Mouse (Mus musculus) forebrain, embryonic 11.5 days (tissue): ENCODE data around the gene Gpc5. TPM values are rescaled to one million over a fixed set of nuclear protein-coding genes. Genes with fewer than 3 reads are reported as not detected.

Experiments
- ATAC-seq: fragments of 200-750 bp; cut with Nextera tagmentation; replicated peaks from 2 replicates; pipeline ENCODE4 v1.8.0; 2017; ENCODE audit warnings: moderate TSS enrichment; ENCODE audit not compliant: low FRiP score
- DNase-seq: peaks from one replicate; pipeline ENCODE4 v3.0.0-alpha.2; 2017; ENCODE audit warnings: low spot score
- H3K27ac ChIP-seq: fragments of 300-500 bp; sonication (generic); 2 replicates; pipeline ENCODE4 v1.5.1; 2014; ENCODE audit warnings: low read depth, low read length
- H3K27me3 ChIP-seq: fragments of 300-500 bp; sonication (generic); 2 replicates; pipeline ENCODE4 v1.6.1; 2014; ENCODE audit warnings: mild to moderate bottlenecking, low read length, mixed read lengths; ENCODE audit not compliant: control insufficient read depth, insufficient read depth
- H3K36me3 ChIP-seq: fragments of 300-500 bp; sonication (generic); 2 replicates; pipeline ENCODE4 v1.6.1; 2014; ENCODE audit warnings: mild to moderate bottlenecking, low read length, moderate library complexity, mixed read lengths; ENCODE audit not compliant: control insufficient read depth, insufficient read depth
- H3K4me1 ChIP-seq: fragments of 300-500 bp; sonication (generic); replicated peaks from 2 replicates; pipeline ENCODE4 v1.6.1; 2014; ENCODE audit warnings: low read length, mixed read lengths; ENCODE audit not compliant: control insufficient read depth, insufficient read depth
- H3K4me2 ChIP-seq: fragments of 300-500 bp; sonication (generic); 2 replicates; pipeline ENCODE4 v1.6.1; 2014; ENCODE audit warnings: low read depth, mild to moderate bottlenecking, low read length, moderate library complexity, mixed read lengths; ENCODE audit not compliant: severe bottlenecking
- H3K4me3 ChIP-seq: fragments of 300-500 bp; sonication (generic); 2 replicates; pipeline ENCODE4 v1.5.1; 2014; ENCODE audit warnings: low read depth, low read length
- H3K9ac ChIP-seq: fragments of 300-500 bp; sonication (generic); 2 replicates; pipeline ENCODE4 v1.6.1; 2014; ENCODE audit warnings: low read length
- H3K9me3 ChIP-seq: fragments of 300-500 bp; sonication (generic); 2 replicates; pipeline ENCODE4 v1.6.1; 2016; ENCODE audit warnings: low read length, mixed read lengths; ENCODE audit not compliant: control insufficient read depth
- whole genome bisulfite sequencing: fragments of 180-500 bp; shearing (Covaris S2); extraction: QIAGEN DNeasy Blood & Tissue Kit; methylation state at CpG from one replicate; pipeline ENCODE4 v1.1.7; 2014; 5-methylcytosine and 5-hydroxymethylcytosine counted together
- polyA plus RNA-seq: library from polyadenylated mRNA; unstranded; fragments of >200 nt; fragmentation: Nextera tagmentation; extraction: Ambion mirVana; gene quantifications from 2 replicates; pipeline ENCODE4 v1.2.1, GENCODE M21; 2014

Gene Gpc5
- polyA plus RNA-seq, 1 experiment from 2014 or later: 0.48 TPM

DNA sequence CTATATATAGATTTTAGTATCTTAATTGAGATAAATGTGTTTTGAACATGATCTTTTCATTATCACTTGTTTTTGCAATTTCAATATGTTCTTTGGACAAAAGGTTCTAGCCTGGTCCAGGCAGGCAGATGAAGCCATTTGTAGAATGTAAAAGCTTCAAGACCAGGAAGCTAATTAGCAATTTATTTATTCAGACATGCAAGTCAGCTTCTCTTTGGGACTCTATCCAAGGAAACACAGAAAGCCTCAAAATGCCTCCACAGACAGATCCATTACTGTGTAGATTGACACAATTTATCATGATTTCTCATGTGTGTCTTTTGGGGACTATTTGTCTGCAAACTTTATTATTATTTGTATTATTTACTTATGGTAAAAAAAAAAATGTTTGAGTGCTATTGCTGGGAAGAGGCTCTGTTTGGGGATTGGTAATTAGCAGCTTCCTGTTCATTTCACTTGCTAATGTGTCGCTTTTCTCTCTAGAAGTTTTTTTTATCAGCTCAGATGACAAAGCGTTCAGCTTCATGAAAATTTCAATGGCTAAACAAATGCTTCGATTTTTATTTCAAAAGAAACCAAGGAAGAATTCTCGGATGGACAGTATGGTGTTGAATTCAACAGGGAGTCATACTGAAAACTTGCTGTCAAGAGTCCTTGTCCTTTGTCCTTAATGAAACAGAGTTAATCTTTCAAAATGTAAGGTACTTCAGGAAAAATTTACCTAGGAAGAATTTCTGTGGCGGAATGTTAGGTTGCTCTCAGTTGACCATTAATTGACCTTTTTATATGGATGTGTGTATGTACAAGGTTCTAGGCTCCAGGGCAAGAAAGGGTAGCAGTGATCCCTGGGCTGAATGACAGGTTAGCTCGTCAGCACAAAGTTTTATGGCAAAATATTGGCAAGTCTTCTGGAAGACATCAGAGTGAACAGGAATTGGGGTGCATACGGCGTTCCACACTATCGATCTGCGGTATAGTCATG lies 353.1 kb downstream of the Gpc5 start:
- Histone ChIP-seq H3K9ac (no peak overlapping the region), H3K36me3 (no peaks in the 10 kb centered on the region), H3K4me2 (no peak overlapping the region), H3K27ac (no peak overlapping the region), H3K4me3 (no peak overlapping the region), H3K27me3 (no peaks in the 10 kb centered on the region), H3K9me3 (no peaks in the 10 kb centered on the region), H3K4me1 (no peaks in the 10 kb centered on the region)
- 79% methylated on average over 10 of the region's 10 CpGs for WGBS
- ATAC-seq: no peak
- DNase-seq: no peak

DNA sequence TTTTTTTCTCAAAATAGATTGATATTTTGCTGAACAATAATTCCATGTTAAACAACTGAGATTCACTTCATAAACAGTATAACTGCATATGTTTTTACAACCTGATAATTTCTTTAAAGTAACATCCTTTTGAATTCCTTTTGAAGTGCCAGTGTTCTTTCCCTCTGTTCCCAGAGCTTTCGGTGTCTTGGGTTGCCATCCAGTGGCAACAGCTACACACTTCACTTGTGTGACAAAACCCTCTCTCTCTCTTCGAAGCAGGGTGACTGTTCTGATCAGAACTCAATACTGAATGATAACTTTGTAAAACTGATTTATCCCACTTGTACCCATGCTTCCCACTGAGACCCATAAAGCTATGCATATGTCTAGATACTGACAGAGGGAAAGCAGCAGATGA lies 358.9 kb downstream of the Gpc5 start:
- DNase-seq (no peak), ATAC-seq (no peak)
- Histone ChIP-seq H3K27ac (no peak overlapping the region), H3K27me3 (no peaks in the 10 kb centered on the region), H3K4me2 (no peak overlapping the region), H3K9me3 (no peaks in the 10 kb centered on the region), H3K4me3 (no peak overlapping the region), H3K36me3 (no peaks in the 10 kb centered on the region), H3K9ac (no peak overlapping the region), H3K4me1 (no peaks in the 10 kb centered on the region)
- 73% methylated on average over 2 of the region's 2 CpGs for WGBS

DNA sequence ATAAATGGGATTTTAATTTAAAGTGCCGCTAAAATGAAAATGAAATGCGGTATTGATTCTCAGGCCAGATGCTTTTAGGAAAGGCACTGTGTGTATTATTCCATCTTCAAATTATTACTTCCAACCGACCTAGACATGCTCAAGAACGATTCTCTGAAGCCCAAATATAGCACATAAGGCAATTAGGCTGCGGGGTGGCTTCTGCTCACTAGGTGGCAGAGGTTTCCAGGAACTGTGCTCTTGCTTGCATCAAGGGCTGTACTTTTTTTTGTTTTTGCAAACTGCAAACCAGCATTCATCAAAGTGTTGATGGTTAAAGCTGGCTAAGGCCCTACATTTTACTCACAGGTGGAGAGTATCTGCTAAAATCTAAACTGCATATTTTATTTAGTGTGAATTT lies 375.9 kb downstream of the Gpc5 start:
- Histone ChIP-seq H3K4me1 (no peaks in the 10 kb centered on the region), H3K27me3 (no peaks in the 10 kb centered on the region), H3K36me3 (no peaks in the 10 kb centered on the region), H3K9ac (no peak overlapping the region), H3K4me3 (no peak overlapping the region), H3K4me2 (no peak overlapping the region), H3K9me3 (no peaks in the 10 kb centered on the region), H3K27ac (no peak overlapping the region)
- ATAC-seq (0 out of 2 replicates have a peak, but pooled peaks have one; percentile 46), DNase-seq (no peak)
- WGBS: 67% methylated on average over 5 of the region's 5 CpGs

DNA sequence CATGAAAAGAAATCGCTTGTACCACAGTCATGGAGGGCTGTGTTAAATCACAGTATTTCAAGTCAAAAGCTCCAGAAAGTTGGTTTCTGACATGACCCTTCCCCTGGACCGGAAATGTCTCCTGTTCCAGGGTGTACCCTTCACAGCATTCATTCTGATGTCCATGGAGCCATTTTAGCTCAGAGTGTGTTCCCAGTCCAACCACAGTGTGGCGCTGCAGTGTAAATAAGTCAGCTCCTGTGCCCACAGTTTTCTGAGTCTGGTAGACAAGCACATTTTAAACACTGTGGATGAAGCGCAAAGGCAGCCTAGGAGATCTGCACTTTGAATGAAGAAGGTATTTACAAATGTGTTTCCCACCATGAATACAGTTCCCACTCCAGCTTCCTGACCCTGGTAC lies 383.2 kb downstream of the Gpc5 start:
- H3K4me1 ChIP-seq: no peaks in the 10 kb centered on the region
- no peak overlapping the region for H3K4me2 ChIP-seq
- H3K4me3 ChIP-seq: no peak overlapping the region
- H3K9ac ChIP-seq: no peak overlapping the region
- H3K9me3 ChIP-seq: no peaks in the 10 kb centered on the region
- ATAC-seq: peak; percentile 69
- 49% methylated on average over 4 of the region's 4 CpGs for WGBS
- peak; percentile 75 for DNase-seq
- H3K27ac ChIP-seq: no peak overlapping the region
- H3K27me3 ChIP-seq: no peaks in the 10 kb centered on the region
- H3K36me3 ChIP-seq: no peaks in the 10 kb centered on the region

DNA sequence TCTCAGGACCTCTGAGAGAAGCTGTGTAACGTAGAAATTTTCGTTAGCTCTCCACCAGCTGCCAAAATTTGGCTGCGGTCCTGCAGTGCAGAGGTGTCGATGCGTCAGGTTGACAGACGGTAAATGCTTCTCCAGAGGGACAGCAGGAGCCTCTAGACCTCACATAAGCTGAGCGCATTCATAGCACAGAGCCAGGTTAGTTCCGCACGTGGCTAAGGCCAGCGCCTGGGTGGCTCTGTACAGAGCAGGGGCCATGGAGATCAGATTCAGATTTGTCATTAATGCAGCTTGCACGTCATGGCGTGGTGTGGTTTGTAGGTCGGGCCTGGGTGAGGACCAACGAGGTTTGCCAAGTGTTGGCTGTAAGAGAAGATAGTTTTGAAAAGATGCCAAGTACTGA lies 385.3 kb downstream of the Gpc5 start:
- DNase-seq (no peak), ATAC-seq (no peak)
- H3K27ac ChIP-seq: no peak overlapping the region
- no peaks in the 10 kb centered on the region for H3K36me3 ChIP-seq
- no peaks in the 10 kb centered on the region for H3K4me1 ChIP-seq
- WGBS: 80% methylated on average over 14 of the region's 14 CpGs
- no peak overlapping the region for H3K4me3 ChIP-seq
- no peaks in the 10 kb centered on the region for H3K27me3 ChIP-seq
- H3K4me2 ChIP-seq: no peak overlapping the region
- no peaks in the 10 kb centered on the region for H3K9me3 ChIP-seq
- H3K9ac ChIP-seq: no peak overlapping the region

DNA sequence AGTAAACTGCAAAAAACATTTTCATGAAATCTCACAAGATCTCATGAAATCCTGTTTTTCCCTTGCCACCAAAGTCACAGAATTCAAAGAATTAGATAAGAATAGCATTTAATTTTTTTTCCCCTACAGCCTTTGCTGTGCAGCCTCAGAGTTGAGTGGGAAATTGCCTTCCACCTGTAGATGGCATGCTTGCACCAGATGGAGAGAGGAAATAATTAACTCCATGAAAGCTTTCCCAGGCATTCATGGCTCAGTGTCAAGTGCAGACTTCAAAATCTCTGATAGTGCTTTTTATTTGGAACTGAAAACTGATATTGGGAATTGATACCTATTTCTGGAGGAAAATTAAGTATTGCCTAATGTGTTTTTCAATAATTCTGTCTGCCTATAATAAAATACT lies 393.1 kb downstream of the Gpc5 start:
- Histone ChIP-seq H3K27me3 (no peaks in the 10 kb centered on the region), H3K9me3 (no peaks in the 10 kb centered on the region), H3K36me3 (no peaks in the 10 kb centered on the region), H3K9ac (no peak overlapping the region), H3K27ac (no peak overlapping the region), H3K4me2 (no peak overlapping the region), H3K4me1 (no peaks in the 10 kb centered on the region), H3K4me3 (no peak overlapping the region)
- ATAC-seq (0 out of 2 replicates have a peak, but pooled peaks have one; percentile 36), DNase-seq (no peak)

DNA sequence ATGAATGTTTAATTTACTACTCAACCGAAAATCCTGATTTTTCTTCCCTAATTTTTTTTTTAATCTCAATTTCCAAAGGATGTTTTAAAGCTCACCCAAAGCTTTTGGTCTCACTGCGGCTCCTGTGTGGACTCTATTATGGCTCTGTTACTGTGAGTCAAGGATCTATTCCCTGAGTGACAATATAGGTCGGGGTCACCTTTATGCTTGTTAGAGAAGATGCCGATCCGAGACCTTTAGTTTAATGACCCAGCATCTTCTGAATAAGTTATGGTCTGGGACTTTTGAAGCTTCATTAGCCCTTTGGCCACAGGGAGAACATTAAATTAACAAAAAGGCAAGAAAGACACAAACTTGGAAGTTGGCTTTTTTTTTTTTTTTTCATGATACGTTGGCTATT lies 408.8 kb downstream of the Gpc5 start:
- ATAC-seq: no peak

DNA sequence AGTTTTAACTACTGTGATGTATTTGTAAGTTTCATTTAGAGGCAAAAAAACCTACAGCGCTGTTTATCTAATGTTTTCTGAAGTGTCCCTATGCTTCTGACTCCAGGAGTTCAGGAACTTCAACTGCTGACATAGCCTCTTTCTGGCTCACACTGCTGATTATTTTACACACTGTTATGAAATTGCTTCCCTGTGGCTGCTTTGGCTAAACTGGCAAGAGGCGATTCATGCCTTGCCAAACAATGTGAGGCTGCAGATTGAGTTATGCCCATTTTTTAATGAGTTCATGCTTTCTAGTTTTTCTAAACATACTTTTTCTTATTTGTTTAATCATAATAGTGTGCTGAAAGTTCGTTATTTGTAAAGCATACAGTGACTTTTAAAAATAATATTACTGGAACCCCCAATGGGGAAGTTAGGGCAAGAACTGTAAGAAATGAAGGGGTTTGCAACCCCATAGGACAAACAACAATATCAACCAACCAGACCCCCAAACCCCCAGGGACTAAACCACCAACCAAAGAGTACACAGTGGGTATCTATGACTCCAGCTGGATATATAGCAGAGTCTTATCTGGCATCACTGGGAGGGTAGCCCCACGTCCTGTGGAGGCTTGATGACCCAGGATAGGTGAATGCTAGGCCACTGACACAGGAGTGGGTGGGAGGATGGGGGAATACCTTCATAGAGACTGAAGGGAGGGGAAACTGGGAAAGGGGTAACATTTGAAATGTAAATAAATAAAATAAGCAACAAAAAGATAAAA lies 454.7 kb downstream of the Gpc5 start:
- DNase-seq: no peak
- no peaks in the 10 kb centered on the region for H3K4me1 ChIP-seq
- H3K4me2 ChIP-seq: no peak overlapping the region
- H3K27ac ChIP-seq: no peak overlapping the region
- 79% methylated on average over 4 of the region's 4 CpGs for WGBS
- ATAC-seq: 0 out of 2 replicates have a peak, but pooled peaks have one; percentile 49
- H3K4me3 ChIP-seq: no peak overlapping the region
- H3K27me3 ChIP-seq: no peaks in the 10 kb centered on the region
- H3K9me3 ChIP-seq: no peaks in the 10 kb centered on the region
- no peak overlapping the region for H3K9ac ChIP-seq
- no peaks in the 10 kb centered on the region for H3K36me3 ChIP-seq

More for the DNA sequence above, 408.8 kb downstream of the Gpc5 start:
- no peak overlapping the region for H3K4me3 ChIP-seq
- H3K27me3 ChIP-seq: no peaks in the 10 kb centered on the region
- no peak for DNase-seq
- 56% methylated on average over 6 of the region's 6 CpGs for WGBS
- H3K27ac ChIP-seq: no peak overlapping the region
- no peaks in the 10 kb centered on the region for H3K36me3 ChIP-seq
- no peaks in the 10 kb centered on the region for H3K9me3 ChIP-seq
- no peaks in the 10 kb centered on the region for H3K4me1 ChIP-seq
- no peak overlapping the region for H3K9ac ChIP-seq
- H3K4me2 ChIP-seq: no peak overlapping the region
